Mouse (Mus musculus) kidney, postnatal 10 days (tissue): ENCODE results near the gene Nsmce4a.
"Not testable (repeated sequence)": the region's sequence is repeated elsewhere in the genome, so short reads cannot be mapped to it uniquely, and the experiment has no call there.

Source experiments
- DNase-seq: peaks from one replicate; pipeline ENCODE4 v3.0.0; 2021; ENCODE audit warnings: mixed read lengths

Nsmce4a gene

DNA sequence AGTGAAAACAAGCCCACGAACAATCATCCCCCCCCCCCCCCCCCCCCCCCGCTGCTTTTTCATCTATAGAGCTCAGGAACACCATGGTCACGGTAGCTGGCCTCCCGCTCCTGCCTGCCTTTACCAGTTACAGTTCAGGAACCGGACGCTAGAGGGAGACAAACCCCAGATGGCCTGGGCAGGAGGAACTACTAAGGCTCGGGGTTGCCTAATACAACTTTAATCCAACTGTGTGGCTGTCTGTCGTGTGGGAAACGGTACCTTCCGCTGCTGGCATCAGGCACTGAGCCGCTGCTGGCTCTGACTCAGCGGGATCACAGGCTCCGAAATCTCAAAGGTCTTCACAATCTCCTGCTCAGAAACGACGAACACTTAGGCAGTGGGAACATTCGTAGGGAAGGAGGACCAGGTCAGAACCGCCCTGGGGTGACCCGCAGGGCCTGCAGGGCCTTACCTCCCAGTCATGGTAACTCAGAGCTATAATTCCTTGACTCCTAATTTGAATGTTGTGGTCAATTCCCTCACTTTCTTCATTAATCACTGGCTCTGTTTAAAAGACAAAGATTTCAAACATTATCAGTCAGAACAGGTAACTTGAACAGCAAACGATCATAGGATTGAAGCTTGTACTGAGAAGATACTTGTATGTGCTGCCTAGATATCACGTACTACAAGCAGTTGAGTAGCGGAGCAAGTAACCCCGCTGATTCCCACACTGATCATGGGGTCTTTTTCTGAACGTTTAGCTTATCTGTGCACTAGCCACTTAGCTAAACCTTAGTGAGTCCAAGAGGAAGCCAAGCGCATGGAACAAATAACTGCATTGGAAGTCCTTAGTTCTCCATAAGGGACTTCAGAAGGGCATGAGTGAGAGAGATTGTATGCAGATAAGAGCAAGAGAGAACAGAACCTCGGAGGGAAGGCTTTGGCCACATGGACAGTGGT, 39.3 kb downstream of the Nsmce4a start:
- DNase-seq = peak; percentile 93

DNA sequence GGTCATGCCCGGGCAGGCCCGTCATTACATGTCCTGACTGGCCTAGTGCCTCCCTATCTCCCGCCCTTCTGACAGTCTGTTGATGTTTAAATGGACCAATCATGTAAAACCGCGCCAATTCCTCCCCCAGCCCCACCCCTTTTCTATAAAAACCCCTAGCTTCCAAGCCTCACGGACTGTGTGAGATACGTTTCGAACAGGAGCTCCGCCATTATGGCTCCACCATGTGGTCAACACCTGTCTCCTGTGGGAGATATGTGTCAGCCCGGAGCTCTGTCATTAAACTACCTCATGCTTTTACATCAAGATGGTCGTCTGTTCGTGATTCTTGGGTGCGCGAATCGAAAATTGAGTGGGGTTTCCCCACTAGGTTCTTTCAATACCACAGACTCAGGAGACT, 41.8 kb downstream of the Nsmce4a start:
- DNase-seq = not testable (repeated sequence)

GRCm38 (mm10) chr7:130527306-130527705, 45.6 kb downstream of the Nsmce4a start:
- DNase-seq = no peak

DNA sequence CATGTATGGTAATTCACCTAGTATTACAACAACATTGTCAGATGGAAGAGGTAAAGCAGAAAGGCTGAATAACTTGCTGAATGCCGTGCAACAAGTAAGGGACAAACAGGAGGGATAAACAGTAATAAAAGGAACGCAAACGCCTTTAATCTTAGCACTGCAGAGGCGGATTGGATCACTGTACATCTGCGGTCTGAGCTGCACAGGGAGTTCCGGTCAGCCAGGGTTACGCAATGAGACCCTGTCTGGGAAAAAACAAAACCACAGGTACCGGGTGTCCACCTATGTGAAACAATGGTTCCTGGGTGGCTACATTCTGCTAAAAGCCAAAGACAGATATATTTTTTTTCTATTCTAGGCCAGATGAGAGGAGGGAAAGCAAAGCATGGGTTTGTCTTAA, 49.5 kb downstream of the Nsmce4a start:
- DNase-seq = no peak

DNA sequence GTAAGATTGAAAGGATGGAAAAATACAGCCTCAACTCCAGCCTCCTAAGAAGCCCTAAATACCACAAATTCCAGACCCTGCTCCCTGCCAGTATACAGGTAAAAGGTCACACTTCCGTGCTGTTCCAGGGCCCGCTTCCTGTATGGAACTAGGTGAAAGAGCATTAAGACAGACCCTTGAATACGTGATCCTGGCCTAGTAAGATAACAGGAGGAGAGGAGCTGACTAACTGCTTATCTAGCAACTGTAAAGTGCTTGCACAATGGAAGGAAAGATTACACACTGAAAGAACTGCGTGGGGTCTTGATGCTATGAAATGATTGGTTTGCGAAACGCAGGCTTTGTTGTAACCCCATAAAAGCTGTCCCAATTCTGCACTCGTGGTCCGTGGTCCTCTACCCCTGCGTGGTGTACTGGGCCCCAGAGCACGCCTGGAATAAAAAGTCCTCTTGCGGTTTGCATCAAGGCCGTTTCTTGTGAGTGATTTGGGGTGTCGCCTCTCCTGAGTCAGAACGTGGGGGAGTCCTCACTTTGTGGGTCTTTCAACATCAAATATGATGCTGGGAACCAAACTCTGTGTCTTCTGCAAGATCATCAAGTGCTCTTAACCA, 52.0 kb downstream of the Nsmce4a start:
- DNase-seq = peak; percentile 34

DNA sequence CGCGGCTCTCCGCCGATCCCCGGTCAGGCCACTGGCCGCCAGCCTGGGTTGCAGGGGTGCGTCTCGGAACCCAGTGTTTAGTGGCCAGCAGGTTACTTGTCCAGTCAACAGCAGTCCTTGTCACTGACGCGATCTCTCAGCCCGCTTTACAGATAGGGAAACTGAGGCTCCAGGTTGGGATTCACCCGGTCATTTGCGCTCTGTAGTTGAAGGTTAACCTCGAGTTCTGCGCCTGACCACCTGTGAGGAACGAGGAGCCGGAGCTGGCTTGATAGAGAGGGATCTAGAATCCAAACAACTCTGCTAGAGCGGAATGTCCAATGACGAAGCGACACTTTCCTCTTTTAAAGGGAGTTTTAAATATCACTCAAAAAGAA, 52.9 kb downstream of the Nsmce4a start, which contains the start of gene Ate1:
Ate1 (minus strand) TSS at position 321 of the 377 bp plus-strand sequence.
- DNase-seq = no peak

- DNase-seq = peak; percentile 99
These were observed 53.5 kb downstream of the Nsmce4a start for GRCm38 (mm10) chr7:130519096-130520048.

DNA sequence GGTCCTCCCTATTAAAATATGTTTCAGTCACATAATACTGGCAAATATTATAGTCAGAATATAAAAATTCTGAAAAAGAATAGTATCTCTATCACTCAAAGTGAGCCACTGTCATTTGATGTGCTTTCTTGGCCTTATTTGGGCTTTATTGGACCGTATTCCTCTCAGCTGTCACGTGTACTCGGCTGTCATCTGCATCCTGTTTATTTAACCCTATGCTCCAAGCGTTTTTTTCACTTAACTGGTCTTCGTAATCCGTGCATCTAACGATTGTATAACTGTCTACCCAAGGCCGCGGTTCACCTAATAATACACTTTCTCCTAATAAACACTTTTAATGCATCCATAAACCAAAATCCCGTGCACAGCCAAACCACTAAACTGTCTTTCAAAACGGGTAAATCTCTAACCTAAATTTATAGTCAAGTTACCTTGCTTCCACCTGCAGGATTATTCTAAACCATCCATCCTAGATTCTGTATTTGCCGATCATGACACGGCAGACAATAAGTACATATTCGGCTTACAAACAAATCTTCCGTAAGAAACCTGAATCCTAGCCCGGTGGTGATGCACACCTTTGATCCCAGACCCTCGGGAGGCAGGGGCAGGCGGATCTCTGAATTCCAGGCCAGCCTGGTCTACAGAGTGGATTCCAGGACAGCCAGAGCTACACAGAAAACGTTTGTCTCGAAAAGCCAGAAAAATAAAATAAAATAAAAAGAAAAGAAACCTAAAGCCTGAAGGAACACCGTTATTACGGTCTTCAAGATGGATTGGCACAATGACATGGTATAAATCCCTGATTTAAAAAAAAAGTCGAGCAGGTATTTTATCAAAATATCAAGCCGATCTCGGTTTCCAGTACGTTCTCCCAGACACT, 54.5 kb downstream of the Nsmce4a start:
- DNase-seq = peak; percentile 32

- no peak for DNase-seq
These were observed 62.7 kb downstream of the Nsmce4a start for GRCm38 (mm10) chr7:130510243-130510642.

DNA sequence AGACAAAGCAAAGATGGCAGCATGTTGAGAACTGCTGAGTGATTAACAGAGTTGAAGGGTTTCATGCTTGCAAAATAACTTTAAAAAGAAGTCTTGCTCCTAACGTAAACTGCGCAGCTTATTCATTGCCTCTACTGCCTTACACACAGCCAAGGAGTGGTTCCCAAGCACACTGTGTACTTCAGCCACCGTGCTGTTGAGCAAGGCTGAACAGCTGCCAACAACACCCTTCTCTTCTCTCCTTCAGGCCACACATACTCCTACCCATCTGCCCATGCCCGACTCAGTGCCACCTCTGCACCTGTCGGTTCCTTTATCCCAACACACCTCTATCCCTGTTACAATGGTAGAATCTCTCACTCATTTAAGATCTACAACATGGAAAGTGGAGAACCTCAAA, 69.9 kb downstream of the Nsmce4a start:
- DNase-seq = no peak

DNA sequence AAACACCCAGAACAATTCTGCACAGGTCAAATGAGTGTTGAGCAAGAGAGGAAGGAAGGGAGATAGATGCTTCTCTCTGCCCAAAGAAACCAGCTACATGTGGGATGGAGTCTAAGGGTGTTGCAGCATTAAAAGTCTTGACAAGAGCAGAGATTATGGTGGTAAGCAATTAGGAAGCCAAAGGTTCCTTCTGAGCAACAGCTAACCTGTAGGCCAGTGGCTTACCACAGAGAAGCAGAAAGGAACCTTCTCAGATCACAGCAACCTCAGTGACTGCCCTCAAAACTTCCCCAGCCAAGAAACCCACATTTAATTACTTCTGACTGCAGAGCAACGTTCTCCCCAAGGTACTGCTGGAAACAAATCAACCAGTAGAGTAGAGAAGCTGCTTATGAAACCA, 71.4 kb downstream of the Nsmce4a start:
- DNase-seq = no peak

GRCm38 (mm10) chr7:130493346-130493745, 79.6 kb downstream of the Nsmce4a start:
- DNase-seq = no peak

GRCm38 (mm10) chr7:130492026-130492425, 80.9 kb downstream of the Nsmce4a start:
- no peak for DNase-seq
